15 mouse cellular contexts compared by ENCODE assay signal in genomic region chr5:28368056-28368455, GRCm38 (mm10). TPM values are rescaled to one million over a fixed set of nuclear protein-coding genes. Genes with fewer than 3 reads are reported as not detected.
DNase-seq lines count a peak whose midpoint lies in the region; ATAC-seq and TF ChIP-seq lines count a peak whose summit lies in the region.
"Had no signal": no experiment of that assay in that cellular context is flagged by ENCODE, and none has a peak within 500 bp of the region (broad histone marks: within the 10 kb centered on the region; RNA-seq: fewer than 3 reads in every experiment).

No protein-coding gene starts in this region.

- H3K27ac ChIP-seq in forebrain, embryonic 14.5 days (ENCODE audit: low read depth, low read length): peak overlapping the region; percentile 74
- no peak overlapping the region for H3K27ac ChIP-seq in forebrain, embryonic 10.5 days
- H3K27ac ChIP-seq in midbrain, embryonic 13.5 days: peak overlapping the region; percentile 36; the same call in 1 of the 2 replicates
- no peak overlapping the region for H3K27ac ChIP-seq in midbrain, embryonic 11.5 days (ENCODE audit: low read depth, low read length)
- H3K27ac ChIP-seq in hindbrain, postnatal 0 days: no peak overlapping the region
- no peak overlapping the region for H3K27ac ChIP-seq in stomach, postnatal 0 days (replicated peaks)
- H3K27ac ChIP-seq: heart, embryonic 10.5 days; lung, embryonic 15.5 days had no signal

- peak; percentile 89 for DNase-seq in forebrain, embryonic 14.5 days (ENCODE audit: low spot score)
- no peak for DNase-seq in forebrain, embryonic 10.5 days (ENCODE audit: extremely low spot score, low spot score)
- no peak for DNase-seq in midbrain, embryonic 11.5 days (ENCODE audit: low spot score, missing footprints)
- peak; percentile 70 for DNase-seq in hindbrain, postnatal 0 days (ENCODE audit: low spot score)
- DNase-seq in stomach, postnatal 0 days (ENCODE audit: low spot score): peak; percentile 47
- DNase-seq in urinary bladder, postnatal 10 days (ENCODE audit: low spot score): no peak
- no peak for DNase-seq in heart, postnatal 4 days
- DNase-seq: adrenal gland, postnatal 14 days; gastrocnemius, postnatal 14 days; kidney, adult 8-10 months; right cerebral cortex, postnatal 14 days had no signal

- no peak overlapping the region for H3K4me3 ChIP-seq in forebrain, embryonic 14.5 days (ENCODE audit: low read depth, low read length)
- no peak overlapping the region for H3K4me3 ChIP-seq in forebrain, embryonic 10.5 days
- no peak overlapping the region for H3K4me3 ChIP-seq in midbrain, embryonic 13.5 days (replicated peaks)
- H3K4me3 ChIP-seq in midbrain, embryonic 11.5 days (ENCODE audit: low read depth, low read length): no peak overlapping the region
- H3K4me3 ChIP-seq in hindbrain, postnatal 0 days (ENCODE audit: low read length): no peak overlapping the region
- H3K4me3 ChIP-seq in stomach, postnatal 0 days (ENCODE audit: low read depth, low read length): no peak overlapping the region
- H3K4me3 ChIP-seq: heart, embryonic 10.5 days; lung, embryonic 15.5 days had no signal

- peak; percentile 94 for ATAC-seq in forebrain, embryonic 14.5 days
- peak; percentile 70 for ATAC-seq in midbrain, embryonic 13.5 days
- ATAC-seq in midbrain, embryonic 11.5 days (ENCODE audit: low FRiP score): no peak
- ATAC-seq in hindbrain, postnatal 0 days: no peak
- ATAC-seq in stomach, postnatal 0 days (ENCODE audit: low FRiP score, low TSS enrichment): peak; percentile 71

- no peaks in the 10 kb centered on the region for H3K9me3 ChIP-seq in forebrain, embryonic 14.5 days (replicated peaks; ENCODE audit: control insufficient read depth, low read length)
- H3K9me3 ChIP-seq in forebrain, embryonic 10.5 days: no peaks in the 10 kb centered on the region
- no peaks in the 10 kb centered on the region for H3K9me3 ChIP-seq in midbrain, embryonic 13.5 days
- H3K9me3 ChIP-seq in midbrain, embryonic 11.5 days (ENCODE audit: control insufficient read depth, low read length): no peaks in the 10 kb centered on the region
- no peaks in the 10 kb centered on the region for H3K9me3 ChIP-seq in hindbrain, postnatal 0 days (ENCODE audit: low read length)
- H3K9me3 ChIP-seq in stomach, postnatal 0 days (ENCODE audit: control insufficient read depth, low read length): no peaks in the 10 kb centered on the region
- H3K9me3 ChIP-seq: G1E; heart, embryonic 10.5 days; lung, embryonic 15.5 days had no signal

- TF ChIP-seq EP300 in stomach, postnatal 0 days (optimal IDR thresholded peaks at IDR 0.05): no peak

- H3K27me3 ChIP-seq in forebrain, embryonic 14.5 days (replicated peaks; ENCODE audit: control insufficient read depth, insufficient read depth, low read length): no peaks in the 10 kb centered on the region
- H3K27me3 ChIP-seq in forebrain, embryonic 10.5 days (ENCODE audit: poor library complexity, severe bottlenecking): no peaks in the 10 kb centered on the region
- H3K27me3 ChIP-seq in midbrain, embryonic 13.5 days: no peaks in the 10 kb centered on the region
- no peaks in the 10 kb centered on the region for H3K27me3 ChIP-seq in midbrain, embryonic 11.5 days (ENCODE audit: control insufficient read depth, insufficient read depth, low read length)
- no peaks in the 10 kb centered on the region for H3K27me3 ChIP-seq in hindbrain, postnatal 0 days (ENCODE audit: insufficient read depth, low read length)
- no peaks in the 10 kb centered on the region for H3K27me3 ChIP-seq in stomach, postnatal 0 days (ENCODE audit: control insufficient read depth, insufficient read depth, low read length)
- H3K27me3 ChIP-seq: lung, embryonic 15.5 days had no signal

- peaks cover 59% of the 10 kb centered on the region for H3K36me3 ChIP-seq in forebrain, embryonic 14.5 days (ENCODE audit: control insufficient read depth, insufficient read depth, low read length)
- peaks cover 86% of the 10 kb centered on the region for H3K36me3 ChIP-seq in forebrain, embryonic 10.5 days (replicated peaks)
- peaks cover 54% of the 10 kb centered on the region for H3K36me3 ChIP-seq in midbrain, embryonic 13.5 days
- H3K36me3 ChIP-seq in midbrain, embryonic 11.5 days (ENCODE audit: control insufficient read depth, insufficient read depth, low read length): peaks cover 15% of the 10 kb centered on the region
- peaks cover 20% of the 10 kb centered on the region for H3K36me3 ChIP-seq in hindbrain, postnatal 0 days (ENCODE audit: insufficient read depth, low read length)
- H3K36me3 ChIP-seq in stomach, postnatal 0 days (ENCODE audit: control insufficient read depth, insufficient read depth, low read length): peaks cover 9% of the 10 kb centered on the region; the same call in 1 of the 2 replicates

- no peak overlapping the region for H3K4me2 ChIP-seq in forebrain, embryonic 14.5 days (ENCODE audit: low read length)
- H3K4me2 ChIP-seq in midbrain, embryonic 13.5 days (replicated peaks): no peak overlapping the region
- no peak overlapping the region for H3K4me2 ChIP-seq in midbrain, embryonic 11.5 days
- no peak overlapping the region for H3K4me2 ChIP-seq in hindbrain, postnatal 0 days (ENCODE audit: low read depth, low read length)
- H3K4me2 ChIP-seq in stomach, postnatal 0 days (replicated peaks; ENCODE audit: low read depth): no peak overlapping the region
- H3K4me2 ChIP-seq: lung, embryonic 15.5 days had no signal

- H3K4me1 ChIP-seq in forebrain, embryonic 14.5 days (ENCODE audit: control insufficient read depth, insufficient read depth, low read length): peaks cover 10% of the 10 kb centered on the region
- no peaks in the 10 kb centered on the region for H3K4me1 ChIP-seq in forebrain, embryonic 10.5 days
- H3K4me1 ChIP-seq in midbrain, embryonic 13.5 days (replicated peaks): peaks cover 5% of the 10 kb centered on the region
- no peaks in the 10 kb centered on the region for H3K4me1 ChIP-seq in midbrain, embryonic 11.5 days (ENCODE audit: control insufficient read depth, insufficient read depth, low read length)
- H3K4me1 ChIP-seq in hindbrain, postnatal 0 days (ENCODE audit: insufficient read depth, low read length): no peaks in the 10 kb centered on the region
- no peaks in the 10 kb centered on the region for H3K4me1 ChIP-seq in stomach, postnatal 0 days (replicated peaks; ENCODE audit: control insufficient read depth, insufficient read depth)
- H3K4me1 ChIP-seq: heart, embryonic 10.5 days had no signal

- TF ChIP-seq CTCF in hindbrain, postnatal 0 days (IDR thresholded peaks at IDR 0.05; ENCODE audit: low read depth): no peak
- no peak for TF ChIP-seq CTCF in stomach, postnatal 0 days (IDR thresholded peaks at IDR 0.05; ENCODE audit: low read depth)

- WGBS in forebrain, embryonic 14.5 days: 21% methylated on average over 2 of the region's 2 CpGs
- WGBS in forebrain, embryonic 10.5 days: 100% methylated on average over 2 of the region's 2 CpGs
- whole genome bisulfite sequencing in midbrain, embryonic 13.5 days: 55% methylated on average over 2 of the region's 2 CpGs
- WGBS in midbrain, embryonic 11.5 days: 94% methylated on average over 2 of the region's 2 CpGs
- WGBS in hindbrain, postnatal 0 days: 20% methylated on average over 2 of the region's 2 CpGs
- 22% methylated on average over 2 of the region's 2 CpGs for WGBS in stomach, postnatal 0 days

- H3K9ac ChIP-seq in forebrain, embryonic 14.5 days (ENCODE audit: low read length): no peak overlapping the region
- H3K9ac ChIP-seq in midbrain, embryonic 13.5 days (replicated peaks): no peak overlapping the region
- H3K9ac ChIP-seq in midbrain, embryonic 11.5 days (ENCODE audit: low read length): no peak overlapping the region
- H3K9ac ChIP-seq in hindbrain, postnatal 0 days (replicated peaks; ENCODE audit: low read length): no peak overlapping the region
- H3K9ac ChIP-seq in stomach, postnatal 0 days (ENCODE audit: low read length): no peak overlapping the region
- H3K9ac ChIP-seq: lung, embryonic 15.5 days had no signal

RNA-seq across cellular contexts. Expression of gene Rbm33, which starts 51.1 kb away (rescaled TPM):
- 21.4 and 21.7 TPM in 2 replicates for polyA plus RNA-seq in forebrain, embryonic 14.5 days (2014; fragmentation: Nextera tagmentation; extraction: Ambion mirVana)
- 14.1 and 15.2 TPM in 2 replicates for polyA plus RNA-seq in forebrain, embryonic 10.5 days (2016; fragmentation: Nextera tagmentation; extraction: Ambion mirVana)
- polyA plus RNA-seq in midbrain, embryonic 13.5 days (2015; fragmentation: Nextera tagmentation; extraction: Ambion mirVana): 21.0 and 24.3 TPM in 2 replicates
- 21.3 and 22.8 TPM in 2 replicates for polyA plus RNA-seq in midbrain, embryonic 11.5 days (2014; fragmentation: Nextera tagmentation; extraction: Ambion mirVana)
- 34.3 and 46.8 TPM in 2 replicates for total RNA-seq in hindbrain, postnatal 0 days (2014; rRNA removed)
- polyA plus RNA-seq in hindbrain, postnatal 0 days (2015; fragmentation: Nextera tagmentation; extraction: Ambion mirVana): 13.2 and 14.9 TPM in 2 replicates
- 4.6 and 4.7 TPM in 2 replicates for polyA plus RNA-seq in stomach, postnatal 0 days (2015; fragmentation: Nextera tagmentation; extraction: Ambion mirVana)
- total RNA-seq in heart, postnatal 4 days (2021): 10 to 100 TPM; 43.9 to 46.0 TPM

Comparison
In these comparisons a context has a peak if more than half of its experiments do, and no peak if none do; other contexts are left out.
1. ATAC-seq: peak in forebrain, embryonic 14.5 days (single experiment), midbrain, embryonic 13.5 days (single experiment) and stomach, postnatal 0 days (single experiment); none in midbrain, embryonic 11.5 days (single experiment) and hindbrain, postnatal 0 days (single experiment).
2. DNase-seq: peak in forebrain, embryonic 14.5 days (single experiment), hindbrain, postnatal 0 days (single experiment) and stomach, postnatal 0 days (single experiment); none in forebrain, embryonic 10.5 days (single experiment), midbrain, embryonic 11.5 days (single experiment), urinary bladder, postnatal 10 days (single experiment) and heart, postnatal 4 days (single experiment).
3. H3K27ac ChIP-seq: peak in forebrain, embryonic 14.5 days (single experiment) and midbrain, embryonic 13.5 days (single experiment); none in forebrain, embryonic 10.5 days (single experiment), midbrain, embryonic 11.5 days (single experiment), hindbrain, postnatal 0 days (single experiment) and stomach, postnatal 0 days (single experiment).